Mouse (Mus musculus) monocyte, adult 5-6 weeks (primary cell): Measurements from ENCODE around the gene Cadm1. TPM values are rescaled to one million over a fixed set of nuclear protein-coding genes. Genes with fewer than 3 reads are reported as not detected.

Experiments
- ATAC-seq: fragments of 153-309, 156-312 bp; replicated peaks from 2 replicates; pipeline ENCODE4 v1.8.0; 2017; ENCODE audit warnings: mild to moderate bottlenecking; ENCODE audit not compliant: low TSS enrichment, insufficient number of reproducible peaks, severe bottlenecking, poor library complexity, low FRiP score
- total RNA-seq: library from RNA; stranded (forward); fragments of 200-1000, 200-491, 200-594 nt; gene quantifications from 3 replicates; pipeline ENCODE4 v1.2.3, GENCODE M21; 2017

The Cadm1 gene
- total RNA-seq, 1 experiment from 2014 or later: 1.3 TPM

GRCm38 (mm10) chr9:47587577-47588194, 57.7 kb downstream of the Cadm1 start:
- ATAC-seq: no peak

- no peak for ATAC-seq
These were observed 59.9 kb downstream of the Cadm1 start for GRCm38 (mm10) chr9:47589832-47590231.

GRCm38 (mm10) chr9:47601541-47601940, 71.6 kb downstream of the Cadm1 start:
- no peak for ATAC-seq

GRCm38 (mm10) chr9:47603971-47604370, 74.0 kb downstream of the Cadm1 start:
- ATAC-seq: no peak

GRCm38 (mm10) chr9:47605628-47606027, 75.7 kb downstream of the Cadm1 start:
- ATAC-seq: no peak

GRCm38 (mm10) chr9:47608441-47608840, 78.5 kb downstream of the Cadm1 start:
- no peak for ATAC-seq

- no peak for ATAC-seq
These were observed 78.9 kb downstream of the Cadm1 start for GRCm38 (mm10) chr9:47608921-47609320.

- no peak for ATAC-seq
These were observed 79.5 kb downstream of the Cadm1 start for GRCm38 (mm10) chr9:47609443-47609842.

- no peak for ATAC-seq
These were observed 80.3 kb downstream of the Cadm1 start for GRCm38 (mm10) chr9:47610316-47610715.

- ATAC-seq: no peak
These were observed 83.0 kb downstream of the Cadm1 start for GRCm38 (mm10) chr9:47612894-47613412.

- no peak for ATAC-seq
These were observed 85.1 kb downstream of the Cadm1 start for GRCm38 (mm10) chr9:47615049-47615448.

GRCm38 (mm10) chr9:47616391-47616790, 86.4 kb downstream of the Cadm1 start:
- ATAC-seq: no peak

- no peak for ATAC-seq
These were observed 89.6 kb downstream of the Cadm1 start for GRCm38 (mm10) chr9:47619501-47620029.

GRCm38 (mm10) chr9:47623447-47624445, 93.8 kb downstream of the Cadm1 start:
- no peak for ATAC-seq

- ATAC-seq: no peak
These were observed 94.9 kb downstream of the Cadm1 start for GRCm38 (mm10) chr9:47624565-47625520.

GRCm38 (mm10) chr9:47625621-47626210, 95.7 kb downstream of the Cadm1 start:
- no peak for ATAC-seq

- no peak for ATAC-seq
These were observed 98.0 kb downstream of the Cadm1 start for GRCm38 (mm10) chr9:47627966-47628365.

GRCm38 (mm10) chr9:47628550-47628949, 98.6 kb downstream of the Cadm1 start:
- no peak for ATAC-seq
